Mouse (Mus musculus): ENCODE results near the gene Gngt2. TPM values are rescaled to one million over a fixed set of nuclear protein-coding genes. Genes with fewer than 3 reads are reported as not detected.
A peak's percentile ranks its signal among the peaks of the same experiment; 100 is the strongest.

Gngt2 gene
- polyA plus RNA-seq, 1 experiment from 2014 or later: 0.95 TPM

DNA sequence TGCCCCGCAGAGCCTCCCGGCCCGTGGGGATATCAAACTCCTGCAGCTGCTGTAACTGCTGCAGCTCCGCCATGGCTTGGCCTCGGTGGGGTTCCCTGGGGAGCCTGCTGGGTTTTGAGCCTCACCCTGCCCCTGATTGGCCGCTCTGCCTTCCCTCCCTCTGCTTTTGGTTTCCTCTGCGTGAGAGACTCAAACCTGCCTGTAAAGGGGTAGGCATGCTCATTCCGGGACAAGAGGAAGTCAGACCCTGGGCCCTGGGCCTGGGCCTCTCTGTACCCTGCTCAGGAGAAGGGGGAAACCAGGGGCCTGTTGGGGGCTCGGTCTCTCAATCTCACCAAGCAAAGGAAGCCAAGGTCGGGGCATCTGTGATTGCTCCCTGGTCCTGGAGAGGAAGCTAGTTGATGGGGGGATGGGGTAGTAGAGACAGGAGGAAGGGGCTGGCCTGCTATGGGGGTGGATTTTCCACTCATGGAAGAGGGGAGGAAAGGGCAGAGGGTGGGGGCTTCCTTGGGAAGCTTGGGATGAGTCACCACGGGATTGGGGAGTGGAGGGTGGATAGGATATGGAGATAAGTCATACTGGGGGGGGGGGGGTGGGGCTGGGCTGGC lies 5.2 kb downstream of the Gngt2 start, which contains the start of gene Abi3:
Gene Abi3 (minus strand): TSS at position 403 of the 608 bp plus-strand sequence.
- H3K27me3 ChIP-seq (ENCODE audit: control insufficient read depth, insufficient read depth, low read length): no peaks in the 10 kb centered on the region
- ATAC-seq (ENCODE audit: low read depth): no peak
- no peak within 1 kb of the TSS for H3K9ac ChIP-seq (replicated peaks; ENCODE audit: low read depth, low read length)
- H3K4me2 ChIP-seq (ENCODE audit: low read depth, low read length): no peak within 1 kb of the TSS
- no peaks in the 10 kb centered on the region for H3K4me1 ChIP-seq (ENCODE audit: control insufficient read depth, insufficient read depth, low read length)
- WGBS: 12% methylated on average over 11 of the region's 11 CpGs
- no peak within 1 kb of the TSS for H3K4me3 ChIP-seq (ENCODE audit: low read depth, low read length)
- no peaks in the 10 kb centered on the region for H3K9me3 ChIP-seq (ENCODE audit: control insufficient read depth, low read length)
- no peaks in the 10 kb centered on the region for H3K36me3 ChIP-seq (ENCODE audit: control insufficient read depth, insufficient read depth, low read length)
- no peak within 1 kb of the TSS for H3K27ac ChIP-seq (ENCODE audit: low read depth, low read length)

DNA sequence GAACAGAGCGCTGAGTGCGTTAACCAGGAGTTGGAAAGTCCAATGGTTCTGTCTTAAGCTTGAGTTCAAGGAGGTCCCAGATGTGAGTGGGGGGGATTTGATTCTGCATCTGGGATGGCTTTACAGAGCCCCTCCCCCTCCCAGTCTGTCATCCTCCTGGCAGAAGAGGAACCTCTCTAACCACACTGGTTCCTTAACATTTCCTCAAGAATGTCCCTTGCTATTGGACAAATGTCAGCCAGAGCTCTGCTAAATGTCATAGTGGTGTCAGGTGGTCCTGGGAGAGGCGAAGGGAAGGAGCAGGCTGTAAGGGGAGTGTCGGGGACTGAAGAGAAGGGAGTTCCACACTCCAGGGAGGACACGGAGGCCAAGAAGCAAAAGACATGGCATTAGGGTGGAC lies 5.9 kb downstream of the Gngt2 start:
- H3K9ac ChIP-seq (replicated peaks; ENCODE audit: low read depth, low read length): no peak overlapping the region
- H3K4me2 ChIP-seq (ENCODE audit: low read depth, low read length): no peak overlapping the region
- ATAC-seq (ENCODE audit: low read depth): no peak
- no peaks in the 10 kb centered on the region for H3K4me1 ChIP-seq (ENCODE audit: control insufficient read depth, insufficient read depth, low read length)
- no peaks in the 10 kb centered on the region for H3K9me3 ChIP-seq (ENCODE audit: control insufficient read depth, low read length)
- H3K27ac ChIP-seq (ENCODE audit: low read depth, low read length): no peak overlapping the region
- no peaks in the 10 kb centered on the region for H3K36me3 ChIP-seq (ENCODE audit: control insufficient read depth, insufficient read depth, low read length)
- H3K4me3 ChIP-seq (ENCODE audit: low read depth, low read length): no peak overlapping the region
- 75% methylated on average over 5 of the region's 5 CpGs for WGBS
- no peaks in the 10 kb centered on the region for H3K27me3 ChIP-seq (ENCODE audit: control insufficient read depth, insufficient read depth, low read length)

DNA sequence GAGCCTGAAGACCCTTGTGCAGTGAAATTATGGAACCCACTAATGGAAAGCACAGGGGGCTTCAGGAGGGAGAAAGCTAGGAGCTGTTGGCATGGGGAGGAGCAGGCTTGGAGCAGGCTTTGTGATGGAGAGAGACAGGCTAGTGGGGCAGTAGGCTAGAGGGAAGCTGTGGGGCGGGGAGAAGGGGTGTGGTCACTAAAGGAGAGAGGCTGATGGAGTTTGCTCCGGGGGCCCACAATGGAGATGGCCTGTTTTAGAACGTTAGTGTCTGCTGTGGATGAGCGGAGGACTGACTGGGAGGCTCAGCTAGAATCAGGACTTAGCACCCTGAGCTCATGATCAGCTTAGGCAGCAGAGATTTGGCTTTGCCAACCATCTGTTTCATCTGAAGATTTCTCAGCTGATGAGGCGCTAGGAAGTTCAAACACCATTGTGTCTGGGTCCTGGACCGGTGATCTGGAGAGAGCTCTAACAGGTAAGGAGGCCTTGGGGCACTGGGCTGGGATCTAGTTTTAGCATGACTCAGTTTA lies 6.5 kb downstream of the Gngt2 start:
- no peak overlapping the region for H3K9ac ChIP-seq (replicated peaks; ENCODE audit: low read depth, low read length)
- H3K9me3 ChIP-seq (ENCODE audit: control insufficient read depth, low read length): no peaks in the 10 kb centered on the region
- H3K4me1 ChIP-seq (ENCODE audit: control insufficient read depth, insufficient read depth, low read length): no peaks in the 10 kb centered on the region
- WGBS: 53% methylated on average over 6 of the region's 6 CpGs
- H3K27ac ChIP-seq (ENCODE audit: low read depth, low read length): no peak overlapping the region
- no peaks in the 10 kb centered on the region for H3K27me3 ChIP-seq (ENCODE audit: control insufficient read depth, insufficient read depth, low read length)
- ATAC-seq (ENCODE audit: low read depth): no peak
- no peak overlapping the region for H3K4me3 ChIP-seq (ENCODE audit: low read depth, low read length)
- no peaks in the 10 kb centered on the region for H3K36me3 ChIP-seq (ENCODE audit: control insufficient read depth, insufficient read depth, low read length)
- no peak overlapping the region for H3K4me2 ChIP-seq (ENCODE audit: low read depth, low read length)

DNA sequence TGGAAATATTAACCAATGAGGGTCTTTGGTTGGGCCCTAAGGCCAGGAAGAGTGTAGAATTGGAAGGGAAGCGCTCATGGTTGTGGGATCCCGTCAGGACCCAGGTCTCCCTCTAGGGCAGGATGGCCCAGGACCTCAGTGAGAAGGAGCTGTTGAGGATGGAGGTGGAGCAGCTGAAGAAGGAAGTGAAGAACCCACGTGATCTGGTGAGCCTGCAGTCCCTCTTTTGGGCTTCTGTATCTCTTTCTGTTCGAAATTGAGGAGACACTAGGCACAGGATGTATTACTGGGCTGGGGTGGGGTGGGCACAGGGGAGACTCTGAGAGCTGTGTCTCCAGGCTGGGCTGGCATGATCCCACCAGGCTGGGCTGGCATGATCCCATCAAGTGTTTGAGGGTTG lies 7.9 kb downstream of the Gngt2 start:
- H3K27ac ChIP-seq (ENCODE audit: low read depth, low read length): no peak overlapping the region
- 71% methylated on average over 4 of the region's 4 CpGs for WGBS
- no peak for ATAC-seq (ENCODE audit: low read depth)

DNA sequence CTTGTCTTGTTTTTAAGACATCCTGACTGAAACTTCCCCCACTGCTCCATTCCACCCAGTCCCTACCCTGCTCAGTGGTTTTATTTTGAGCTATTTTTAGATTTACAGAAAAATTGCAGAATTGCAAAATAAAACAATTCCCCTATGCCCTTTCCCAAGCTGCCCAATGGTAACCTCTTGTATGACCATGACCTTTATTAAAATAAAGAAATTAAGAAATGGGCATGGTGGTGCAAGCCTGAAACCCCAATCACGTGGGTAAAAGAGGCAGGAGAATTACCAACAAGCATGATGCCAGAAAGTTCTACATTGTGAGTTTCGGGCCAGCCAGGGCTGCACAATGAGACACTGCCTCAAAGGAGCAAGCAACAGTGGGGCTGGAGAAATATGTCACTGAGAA lies 13.9 kb downstream of the Gngt2 start:
- H3K9ac ChIP-seq (replicated peaks; ENCODE audit: low read depth, low read length): no peak overlapping the region
- no peaks in the 10 kb centered on the region for H3K4me1 ChIP-seq (ENCODE audit: control insufficient read depth, insufficient read depth, low read length)
- H3K4me3 ChIP-seq (ENCODE audit: low read depth, low read length): no peak overlapping the region
- WGBS: 81% methylated on average over 2 of the region's 2 CpGs
- no peaks in the 10 kb centered on the region for H3K27me3 ChIP-seq (ENCODE audit: control insufficient read depth, insufficient read depth, low read length)
- H3K27ac ChIP-seq (ENCODE audit: low read depth, low read length): no peak overlapping the region
- no peak for ATAC-seq (ENCODE audit: low read depth)
- H3K9me3 ChIP-seq (ENCODE audit: control insufficient read depth, low read length): no peaks in the 10 kb centered on the region
- no peak overlapping the region for H3K4me2 ChIP-seq (ENCODE audit: low read depth, low read length)
- no peaks in the 10 kb centered on the region for H3K36me3 ChIP-seq (ENCODE audit: control insufficient read depth, insufficient read depth, low read length)

More for the DNA sequence above, 7.9 kb downstream of the Gngt2 start:
- no peaks in the 10 kb centered on the region for H3K36me3 ChIP-seq (ENCODE audit: control insufficient read depth, insufficient read depth, low read length)
- H3K27me3 ChIP-seq (ENCODE audit: control insufficient read depth, insufficient read depth, low read length): no peaks in the 10 kb centered on the region
- no peak overlapping the region for H3K4me3 ChIP-seq (ENCODE audit: low read depth, low read length)
- H3K9me3 ChIP-seq (ENCODE audit: control insufficient read depth, low read length): no peaks in the 10 kb centered on the region
- no peak overlapping the region for H3K4me2 ChIP-seq (ENCODE audit: low read depth, low read length)
- no peaks in the 10 kb centered on the region for H3K4me1 ChIP-seq (ENCODE audit: control insufficient read depth, insufficient read depth, low read length)
- no peak overlapping the region for H3K9ac ChIP-seq (replicated peaks; ENCODE audit: low read depth, low read length)

DNA sequence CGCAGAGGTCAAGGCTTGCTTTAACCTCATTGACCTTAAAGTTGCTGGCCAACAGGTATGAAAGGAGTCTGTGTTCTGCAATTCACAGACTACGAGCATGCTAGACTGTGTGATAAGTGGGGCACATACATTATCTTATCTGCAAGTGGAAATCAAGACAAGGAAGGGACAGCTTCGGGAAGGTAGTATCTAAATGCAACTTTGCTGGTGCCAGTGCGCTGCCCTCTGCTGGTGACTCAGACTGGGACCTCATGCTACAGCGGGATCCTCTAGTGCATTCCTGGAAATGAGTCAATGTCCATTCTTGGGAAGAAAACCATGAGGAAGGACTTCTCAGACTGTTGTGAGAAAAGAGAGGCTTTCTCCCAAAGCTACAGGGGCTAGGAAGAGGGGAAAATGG lies 16.7 kb downstream of the Gngt2 start:
- no peak overlapping the region for H3K9ac ChIP-seq (replicated peaks; ENCODE audit: low read depth, low read length)
- no peak overlapping the region for H3K4me2 ChIP-seq (ENCODE audit: low read depth, low read length)
- H3K27me3 ChIP-seq (ENCODE audit: control insufficient read depth, insufficient read depth, low read length): no peaks in the 10 kb centered on the region
- no peaks in the 10 kb centered on the region for H3K36me3 ChIP-seq (ENCODE audit: control insufficient read depth, insufficient read depth, low read length)
- H3K27ac ChIP-seq (ENCODE audit: low read depth, low read length): no peak overlapping the region
- H3K4me3 ChIP-seq (ENCODE audit: low read depth, low read length): no peak overlapping the region
- WGBS: 68% methylated on average over 5 of the region's 5 CpGs
- ATAC-seq (ENCODE audit: low read depth): no peak
- peaks cover 6% of the 10 kb centered on the region; the same call in 1 of the 2 replicates for H3K4me1 ChIP-seq (ENCODE audit: control insufficient read depth, insufficient read depth, low read length)
- no peaks in the 10 kb centered on the region for H3K9me3 ChIP-seq (ENCODE audit: control insufficient read depth, low read length)

DNA sequence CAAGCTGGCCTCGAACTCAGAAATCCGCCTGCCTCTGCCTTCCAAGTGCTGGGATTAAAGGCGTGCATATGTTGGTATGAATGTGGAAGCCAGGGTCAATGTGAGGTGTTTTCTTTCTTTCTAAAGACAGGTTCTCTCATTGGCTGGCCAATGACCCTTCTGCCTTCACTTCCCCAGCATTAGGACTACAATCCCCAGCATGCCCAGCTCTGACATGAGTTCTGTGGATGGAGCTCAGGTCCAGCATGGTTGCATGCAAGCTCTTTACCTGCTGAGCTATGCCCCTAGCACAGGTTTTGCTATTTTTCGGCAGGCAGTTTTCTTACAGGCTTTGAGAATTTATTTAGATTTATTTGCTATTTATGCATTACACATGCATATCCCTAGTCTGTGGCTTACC lies 20.3 kb downstream of the Gngt2 start:
- peak overlapping the region; percentile 56 for H3K4me2 ChIP-seq (ENCODE audit: low read depth, low read length)
- peak overlapping the region; percentile 73; the same call in 1 of the 2 replicates for H3K4me3 ChIP-seq (ENCODE audit: low read depth, low read length)
- no peak overlapping the region for H3K9ac ChIP-seq (replicated peaks; ENCODE audit: low read depth, low read length)
- no peaks in the 10 kb centered on the region for H3K9me3 ChIP-seq (ENCODE audit: control insufficient read depth, low read length)
- H3K27me3 ChIP-seq (ENCODE audit: control insufficient read depth, insufficient read depth, low read length): no peaks in the 10 kb centered on the region; the same call in 1 of the 2 replicates
- H3K36me3 ChIP-seq (ENCODE audit: control insufficient read depth, insufficient read depth, low read length): no peaks in the 10 kb centered on the region
- ATAC-seq (ENCODE audit: low read depth): no peak
- H3K27ac ChIP-seq (ENCODE audit: low read depth, low read length): no peak overlapping the region
- peaks cover 13% of the 10 kb centered on the region; the same call in 1 of the 2 replicates for H3K4me1 ChIP-seq (ENCODE audit: control insufficient read depth, insufficient read depth, low read length)
- WGBS: 85% methylated on average over 4 of the region's 4 CpGs

DNA sequence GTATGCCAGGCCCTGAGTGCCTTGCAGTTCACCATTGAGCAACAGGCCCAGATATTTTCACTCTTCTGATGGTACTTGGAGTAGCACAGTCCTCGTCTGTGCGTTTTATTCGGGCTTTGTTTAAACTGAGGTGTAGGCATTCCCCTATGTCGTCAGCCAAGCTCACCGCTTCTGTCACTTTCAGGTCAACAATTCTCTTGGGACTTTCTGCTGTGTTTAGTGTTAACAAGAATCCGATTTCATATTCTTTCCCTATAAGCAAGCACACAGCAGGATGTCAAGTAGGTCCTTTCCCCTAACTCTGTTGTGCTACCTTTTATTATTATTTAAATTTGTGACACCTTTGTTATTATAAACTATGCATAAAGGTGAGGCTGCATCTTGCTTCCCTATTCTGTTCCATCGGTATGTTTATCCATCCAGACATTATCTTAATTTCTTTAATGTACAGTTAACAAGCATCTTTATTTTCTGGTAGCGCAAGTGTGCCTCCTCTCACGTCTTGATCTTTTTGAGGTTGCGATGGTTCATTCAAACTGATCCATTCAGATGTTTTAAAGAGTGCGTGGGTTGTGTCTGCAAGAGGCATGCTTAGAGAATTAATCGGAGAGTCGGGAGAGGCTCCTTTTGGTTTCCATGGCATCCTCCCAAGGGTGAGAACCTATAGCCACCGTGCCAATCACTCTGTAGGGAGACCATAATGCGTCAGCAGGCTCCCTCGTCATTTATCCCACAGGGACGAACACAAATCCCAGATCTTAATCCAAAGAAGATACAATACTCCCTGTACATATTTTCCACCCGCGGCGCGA lies 20.9 kb downstream of the Gngt2 start:
- Histone ChIP-seq H3K36me3 (ENCODE audit: control insufficient read depth, insufficient read depth, low read length) (no peaks in the 10 kb centered on the region), H3K4me2 (ENCODE audit: low read depth, low read length) (peak overlapping the region; percentile 56), H3K27ac (ENCODE audit: low read depth, low read length) (peak overlapping the region; percentile 87), H3K27me3 (ENCODE audit: control insufficient read depth, insufficient read depth, low read length) (no peaks in the 10 kb centered on the region; the same call in 1 of the 2 replicates), H3K4me1 (ENCODE audit: control insufficient read depth, insufficient read depth, low read length) (peaks cover 13% of the 10 kb centered on the region; the same call in 1 of the 2 replicates), H3K4me3 (ENCODE audit: low read depth, low read length) (peak overlapping the region; percentile 73), H3K9ac (replicated peaks; ENCODE audit: low read depth, low read length) (peak overlapping the region; percentile 44), H3K9me3 (ENCODE audit: control insufficient read depth, low read length) (no peaks in the 10 kb centered on the region)
- 13% methylated on average over 21 of the region's 21 CpGs for WGBS
- ATAC-seq (ENCODE audit: low read depth): 0 out of 2 replicates have a peak, but pooled peaks have one; percentile 25

All from neural tube, embryonic 14.5 days (tissue).